Mouse (Mus musculus) bone marrow macrophage, adult 2 months (primary cell): ENCODE data around the gene Cadps2. TPM values are rescaled to one million over a fixed set of nuclear protein-coding genes. Genes with fewer than 3 reads are reported as not detected.

ENCODE experiments used
- H3K27ac ChIP-seq: 2 replicates; pipeline ENCODE4 v1.5.1; 2012; ENCODE audit warnings: low read depth, low read length; ENCODE audit not compliant: insufficient read depth
- H3K4me1 ChIP-seq: 2 replicates; pipeline ENCODE4 v1.6.1; 2012; ENCODE audit warnings: low read length; ENCODE audit not compliant: control insufficient read depth, insufficient read depth
- H3K4me3 ChIP-seq: 2 replicates; pipeline ENCODE4 v1.5.1; 2012; ENCODE audit warnings: mild to moderate bottlenecking, low read length, moderate library complexity; ENCODE audit not compliant: insufficient read depth
- CTCF ChIP-seq: IDR thresholded peaks from 2 replicates; pipeline ENCODE4 v1.5.1; 2012; ENCODE audit warnings: low read depth, mild to moderate bottlenecking, low read length, moderate library complexity
- POLR2A ChIP-seq: IDR thresholded peaks from 2 replicates; pipeline ENCODE4 v1.6.1; 2012; ENCODE audit warnings: mild to moderate bottlenecking, low read depth, low read length, borderline replicate concordance
- polyA plus RNA-seq: library from polyadenylated mRNA; stranded (reverse); fragments of >200 nt; gene quantifications from 2 replicates; pipeline ENCODE4 v1.2.4, GENCODE M21; 2012; ENCODE audit not compliant: missing spikeins, insufficient read depth, insufficient read length

Gene Cadps2
- polyA plus RNA-seq, 1 experiment = not detected

DNA sequence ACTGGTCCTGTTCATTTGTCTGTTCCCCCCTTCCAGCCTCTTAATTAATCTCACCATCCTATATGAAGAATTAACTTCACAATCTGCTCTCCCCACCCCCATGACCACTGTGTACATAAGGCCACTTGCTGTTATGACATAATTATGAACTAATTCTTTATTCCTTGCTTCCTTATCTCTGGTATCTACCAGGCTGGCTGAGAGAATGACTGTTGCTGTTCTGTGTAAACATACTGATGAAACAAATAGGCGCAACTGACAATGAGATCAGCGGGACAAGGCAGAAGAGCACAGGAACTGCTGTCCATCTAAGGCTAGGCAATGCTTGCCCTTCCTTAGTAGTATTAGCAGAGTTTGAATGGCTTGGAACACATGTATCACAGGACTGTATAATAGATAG lies 445.1 kb downstream of the Cadps2 start:
- H3K4me3 ChIP-seq = no peak overlapping the region
- no peak for TF ChIP-seq POLR2A
- no peak for TF ChIP-seq CTCF
- H3K27ac ChIP-seq = no peak overlapping the region
- H3K4me1 ChIP-seq = no peaks in the 10 kb centered on the region

- no peak overlapping the region for H3K4me3 ChIP-seq
- no peak overlapping the region for H3K27ac ChIP-seq
- no peak for TF ChIP-seq POLR2A
- TF ChIP-seq CTCF = no peak
- no peaks in the 10 kb centered on the region for H3K4me1 ChIP-seq
Measured at GRCm38 (mm10) chr6:23392711-23393110, 446.5 kb downstream of the Cadps2 start.

GRCm38 (mm10) chr6:23386711-23387110 lies 452.5 kb downstream of the Cadps2 start:
- no peak overlapping the region for H3K27ac ChIP-seq
- H3K4me3 ChIP-seq = no peak overlapping the region
- no peaks in the 10 kb centered on the region for H3K4me1 ChIP-seq
- no peak for TF ChIP-seq POLR2A
- TF ChIP-seq CTCF = no peak

- Histone ChIP-seq H3K27ac (no peak overlapping the region), H3K4me3 (no peak overlapping the region), H3K4me1 (no peaks in the 10 kb centered on the region)
- TF ChIP-seq CTCF (no peak), POLR2A (no peak)
Measured at GRCm38 (mm10) chr6:23383004-23383347, 456.2 kb downstream of the Cadps2 start.

DNA sequence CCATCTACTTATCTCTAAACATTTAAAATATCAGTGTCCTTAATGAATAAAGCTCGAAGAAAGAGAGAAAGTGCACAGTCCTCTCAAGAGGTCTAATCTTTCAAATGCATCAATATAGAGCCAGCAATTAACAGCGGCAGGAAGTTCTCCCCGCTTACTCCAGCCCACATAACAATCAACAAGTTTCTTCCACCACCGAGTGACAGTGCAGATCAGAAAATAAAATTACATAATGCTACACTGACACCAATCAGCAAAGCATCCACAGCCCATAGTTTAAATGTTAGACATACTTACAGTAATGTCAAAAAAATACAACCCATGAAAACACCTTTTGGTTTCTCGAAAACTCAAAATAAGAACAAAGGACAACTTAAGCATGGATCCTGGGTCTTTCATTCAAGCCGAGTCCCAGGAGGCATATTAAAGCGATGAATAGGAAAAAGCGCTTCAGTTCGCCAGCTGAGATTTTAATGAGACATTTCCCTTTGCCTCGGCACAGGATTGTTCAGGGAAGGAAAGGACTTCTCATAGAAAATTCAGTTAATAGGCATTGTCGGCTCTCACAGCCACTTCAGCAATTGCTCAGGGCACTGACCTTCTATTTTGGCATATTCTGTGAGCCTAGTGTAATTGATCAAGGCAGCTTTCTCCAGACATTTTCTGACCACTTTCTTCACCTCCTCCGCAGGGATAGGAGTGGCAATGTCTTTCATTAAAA lies 456.8 kb downstream of the Cadps2 start:
- TF ChIP-seq CTCF (no peak), POLR2A (no peak)

DNA sequence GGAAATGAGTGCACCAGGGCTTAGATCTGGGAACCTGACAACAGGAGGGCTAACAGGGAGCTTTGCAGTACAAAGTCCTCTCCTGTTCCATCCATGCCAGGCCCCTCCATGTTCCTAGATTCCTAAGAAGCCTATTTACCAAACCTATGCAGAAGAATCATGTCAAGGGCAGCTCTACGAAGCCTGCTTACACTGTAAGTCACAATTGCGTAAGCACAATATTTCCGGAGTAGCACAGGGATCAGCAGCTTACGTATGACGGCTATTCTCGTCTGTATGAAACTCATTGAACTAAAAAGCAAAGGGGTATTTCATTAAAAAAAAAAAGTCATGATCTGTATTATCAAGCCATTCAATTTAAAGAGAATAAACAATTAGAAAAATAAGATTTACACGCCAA lies 462.9 kb downstream of the Cadps2 start:
- Histone ChIP-seq H3K4me3 (no peak overlapping the region), H3K4me1 (no peaks in the 10 kb centered on the region), H3K27ac (no peak overlapping the region)
- no peak for TF ChIP-seq POLR2A
- TF ChIP-seq CTCF = no peak

More for the DNA sequence above, 456.8 kb downstream of the Cadps2 start:
- H3K4me1 ChIP-seq = no peaks in the 10 kb centered on the region
- no peak overlapping the region for H3K4me3 ChIP-seq
- no peak overlapping the region for H3K27ac ChIP-seq

GRCm38 (mm10) chr6:23361842-23362451 lies 477.3 kb downstream of the Cadps2 start:
- no peak overlapping the region for H3K4me3 ChIP-seq
- TF ChIP-seq POLR2A (no peak), CTCF (no peak)
- no peaks in the 10 kb centered on the region for H3K4me1 ChIP-seq
- no peak overlapping the region for H3K27ac ChIP-seq

GRCm38 (mm10) chr6:23360596-23360995 lies 478.6 kb downstream of the Cadps2 start:
- no peaks in the 10 kb centered on the region for H3K4me1 ChIP-seq
- no peak overlapping the region for H3K27ac ChIP-seq
- TF ChIP-seq POLR2A (no peak), CTCF (no peak)
- H3K4me3 ChIP-seq = no peak overlapping the region

DNA sequence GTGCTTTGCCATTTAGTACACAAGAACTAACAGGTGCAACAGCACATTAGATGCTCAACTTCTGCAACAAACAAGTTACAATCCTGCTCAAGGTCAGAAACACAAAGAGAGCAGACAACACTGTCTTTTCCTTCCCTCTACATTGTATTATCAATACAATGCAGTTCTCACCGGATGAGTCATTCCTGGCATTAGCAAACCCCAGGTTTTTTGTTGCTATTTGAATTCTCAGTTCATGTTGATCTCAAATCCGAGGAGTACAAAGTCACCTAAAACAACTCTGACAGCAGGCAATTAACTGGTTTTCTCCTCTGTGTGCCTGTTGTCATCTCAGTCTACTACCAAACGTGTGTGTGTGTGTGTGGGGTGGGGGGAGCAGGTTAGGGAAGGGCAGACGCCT lies 483.1 kb downstream of the Cadps2 start:
- no peaks in the 10 kb centered on the region for H3K4me1 ChIP-seq
- TF ChIP-seq CTCF (no peak), POLR2A (no peak)
- H3K4me3 ChIP-seq = no peak overlapping the region
- H3K27ac ChIP-seq = no peak overlapping the region

- no peak overlapping the region for H3K4me3 ChIP-seq
- H3K27ac ChIP-seq = no peak overlapping the region
- no peaks in the 10 kb centered on the region for H3K4me1 ChIP-seq
- no peak for TF ChIP-seq POLR2A
- no peak for TF ChIP-seq CTCF
Measured at GRCm38 (mm10) chr6:23353480-23353879, 485.7 kb downstream of the Cadps2 start.

DNA sequence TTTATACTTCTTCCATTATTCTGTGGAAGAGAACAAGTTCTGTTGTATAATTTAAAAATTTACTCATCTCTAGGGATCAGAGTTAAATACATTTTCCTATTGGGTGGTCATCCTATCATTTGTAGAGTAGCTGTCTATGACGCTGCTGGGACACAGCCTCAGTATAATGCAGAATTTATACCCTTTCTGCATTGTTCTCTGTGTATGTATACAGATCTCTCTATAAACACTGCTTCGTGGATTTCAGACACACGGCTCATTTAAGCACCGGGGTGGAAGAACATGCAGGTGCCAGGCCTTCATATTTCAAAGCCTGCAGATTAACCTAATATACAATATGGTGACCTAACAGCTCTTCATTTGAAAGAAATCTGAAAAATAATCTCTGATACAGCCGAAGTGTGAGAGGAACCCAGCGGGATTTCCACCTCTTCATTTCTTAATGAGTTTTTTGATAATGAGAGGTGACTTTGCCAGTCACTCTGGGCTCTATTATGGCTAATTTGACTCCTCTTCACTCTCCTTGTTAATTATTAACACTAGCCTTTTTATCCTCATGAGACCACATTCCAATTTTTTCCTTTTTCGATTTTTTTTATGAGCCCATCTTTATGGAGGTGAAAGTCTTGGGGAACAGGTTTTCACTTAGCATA lies 501.7 kb downstream of the Cadps2 start:
- TF ChIP-seq POLR2A = no peak
- no peak for TF ChIP-seq CTCF
- Histone ChIP-seq H3K4me1 (no peaks in the 10 kb centered on the region), H3K27ac (no peak overlapping the region), H3K4me3 (no peak overlapping the region)
